Mouse (Mus musculus): ENCODE results near the gene Usp44. TPM values are rescaled to one million over a fixed set of nuclear protein-coding genes. Genes with fewer than 3 reads are reported as not detected.
A peak's percentile ranks its signal among the peaks of the same experiment; 100 is the strongest.

The Usp44 gene
- polyA plus RNA-seq, 1 experiment: 0.03 TPM

- no peak overlapping the region for H3K4me3 ChIP-seq (ENCODE audit: insufficient read depth, low read depth, low read length)
- DNase-seq: no peak
- 79% methylated on average over 8 of the region's 8 CpGs for WGBS
- no peaks in the 10 kb centered on the region for H3K27me3 ChIP-seq (replicated peaks; ENCODE audit: control insufficient read depth, insufficient read depth, low read length)
- H3K27ac ChIP-seq (ENCODE audit: insufficient read depth, low read depth, low read length): no peak overlapping the region
- H3K4me1 ChIP-seq (ENCODE audit: control insufficient read depth, insufficient read depth, low read length): no peaks in the 10 kb centered on the region
- no peak for TF ChIP-seq POLR2A (IDR thresholded peaks at IDR 0.05; ENCODE audit: low read depth, low read length)
- TF ChIP-seq CTCF (conservative IDR thresholded peaks at IDR 0.05; ENCODE audit: insufficient read depth, insufficient read length, low read depth, low read length): no peak
- H3K36me3 ChIP-seq (ENCODE audit: control insufficient read depth, insufficient read depth, low read length): peaks cover 2% of the 10 kb centered on the region
Measured at GRCm38 (mm10) chr10:93882738-93883364, 51.5 kb downstream of the Usp44 start.

GRCm38 (mm10) chr10:93885839-93886477 is 54.6 kb downstream of the Usp44 start:
- WGBS: 81% methylated on average over 14 of the region's 14 CpGs

GRCm38 (mm10) chr10:93888590-93888934 is 57.2 kb downstream of the Usp44 start:
- H3K27me3 ChIP-seq (replicated peaks; ENCODE audit: control insufficient read depth, insufficient read depth, low read length): no peaks in the 10 kb centered on the region
- 10% methylated on average over 10 of the region's 10 CpGs for WGBS
- H3K4me1 ChIP-seq (ENCODE audit: control insufficient read depth, insufficient read depth, low read length): peaks cover 3% of the 10 kb centered on the region; the same call in 1 of the 2 replicates
- no peak for DNase-seq
- TF ChIP-seq CTCF (conservative IDR thresholded peaks at IDR 0.05; ENCODE audit: insufficient read depth, insufficient read length, low read depth, low read length) (no peak), POLR2A (IDR thresholded peaks at IDR 0.05; ENCODE audit: low read depth, low read length) (no peak)
- H3K27ac ChIP-seq (ENCODE audit: insufficient read depth, low read depth, low read length): no peak overlapping the region
- H3K36me3 ChIP-seq (ENCODE audit: control insufficient read depth, insufficient read depth, low read length): peaks cover 2% of the 10 kb centered on the region
- H3K4me3 ChIP-seq (ENCODE audit: insufficient read depth, low read depth, low read length): peak overlapping the region; percentile 88

More at GRCm38 (mm10) chr10:93885839-93886477, 54.6 kb downstream of the Usp44 start:
- Histone ChIP-seq H3K4me3 (ENCODE audit: insufficient read depth, low read depth, low read length) (no peak overlapping the region), H3K4me1 (ENCODE audit: control insufficient read depth, insufficient read depth, low read length) (peaks cover 3% of the 10 kb centered on the region; the same call in 1 of the 2 replicates), H3K27me3 (replicated peaks; ENCODE audit: control insufficient read depth, insufficient read depth, low read length) (no peaks in the 10 kb centered on the region), H3K27ac (ENCODE audit: insufficient read depth, low read depth, low read length) (no peak overlapping the region), H3K36me3 (ENCODE audit: control insufficient read depth, insufficient read depth, low read length) (peaks cover 2% of the 10 kb centered on the region)
- TF ChIP-seq POLR2A (IDR thresholded peaks at IDR 0.05; ENCODE audit: low read depth, low read length) (no peak), CTCF (conservative IDR thresholded peaks at IDR 0.05; ENCODE audit: insufficient read depth, insufficient read length, low read depth, low read length) (no peak)
- DNase-seq: no peak

- DNase-seq: no peak
Measured at GRCm38 (mm10) chr10:93888935-93889578, 57.7 kb downstream of the Usp44 start.

GRCm38 (mm10) chr10:93889579-93889950 is 58.2 kb downstream of the Usp44 start:
- TF ChIP-seq POLR2A (IDR thresholded peaks at IDR 0.05; ENCODE audit: low read depth, low read length) (peak; percentile 58), CTCF (conservative IDR thresholded peaks at IDR 0.05; ENCODE audit: insufficient read depth, insufficient read length, low read depth, low read length) (no peak)
- Histone ChIP-seq H3K4me1 (ENCODE audit: control insufficient read depth, insufficient read depth, low read length) (peaks cover 3% of the 10 kb centered on the region; the same call in 1 of the 2 replicates), H3K27me3 (replicated peaks; ENCODE audit: control insufficient read depth, insufficient read depth, low read length) (no peaks in the 10 kb centered on the region), H3K36me3 (ENCODE audit: control insufficient read depth, insufficient read depth, low read length) (peaks cover 2% of the 10 kb centered on the region), H3K4me3 (ENCODE audit: insufficient read depth, low read depth, low read length) (peak overlapping the region; percentile 88), H3K27ac (ENCODE audit: insufficient read depth, low read depth, low read length) (peak overlapping the region; percentile 79)
- WGBS: 0% methylated on average over 30 of the region's 30 CpGs
- DNase-seq: peak; percentile 92

More at GRCm38 (mm10) chr10:93888935-93889578, 57.7 kb downstream of the Usp44 start:
- TF ChIP-seq CTCF (conservative IDR thresholded peaks at IDR 0.05; ENCODE audit: insufficient read depth, insufficient read length, low read depth, low read length) (no peak), POLR2A (IDR thresholded peaks at IDR 0.05; ENCODE audit: low read depth, low read length) (no peak)
- Histone ChIP-seq H3K27me3 (replicated peaks; ENCODE audit: control insufficient read depth, insufficient read depth, low read length) (no peaks in the 10 kb centered on the region), H3K36me3 (ENCODE audit: control insufficient read depth, insufficient read depth, low read length) (peaks cover 2% of the 10 kb centered on the region), H3K4me1 (ENCODE audit: control insufficient read depth, insufficient read depth, low read length) (peaks cover 3% of the 10 kb centered on the region; the same call in 1 of the 2 replicates), H3K4me3 (ENCODE audit: insufficient read depth, low read depth, low read length) (peak overlapping the region; percentile 88), H3K27ac (ENCODE audit: insufficient read depth, low read depth, low read length) (peak overlapping the region; percentile 79)
- under 1% methylated on average over 38 of the region's 38 CpGs for whole genome bisulfite sequencing

- Histone ChIP-seq H3K4me1 (ENCODE audit: control insufficient read depth, insufficient read depth, low read length) (peaks cover 3% of the 10 kb centered on the region; the same call in 1 of the 2 replicates), H3K4me3 (ENCODE audit: insufficient read depth, low read depth, low read length) (peak overlapping the region; percentile 88), H3K27me3 (replicated peaks; ENCODE audit: control insufficient read depth, insufficient read depth, low read length) (no peaks in the 10 kb centered on the region), H3K27ac (ENCODE audit: insufficient read depth, low read depth, low read length) (no peak overlapping the region), H3K36me3 (ENCODE audit: control insufficient read depth, insufficient read depth, low read length) (peaks cover 2% of the 10 kb centered on the region)
- peak; percentile 10 for DNase-seq
- TF ChIP-seq CTCF (conservative IDR thresholded peaks at IDR 0.05; ENCODE audit: insufficient read depth, insufficient read length, low read depth, low read length): no peak
- TF ChIP-seq POLR2A (IDR thresholded peaks at IDR 0.05; ENCODE audit: low read depth, low read length): no peak
- WGBS: 3% methylated on average over 22 of the region's 22 CpGs
Measured at GRCm38 (mm10) chr10:93889976-93890375, 58.6 kb downstream of the Usp44 start.

GRCm38 (mm10) chr10:93890565-93890964 is 59.2 kb downstream of the Usp44 start:
- TF ChIP-seq POLR2A (IDR thresholded peaks at IDR 0.05; ENCODE audit: low read depth, low read length): no peak
- no peak for TF ChIP-seq CTCF (conservative IDR thresholded peaks at IDR 0.05; ENCODE audit: insufficient read depth, insufficient read length, low read depth, low read length)
- no peak overlapping the region for H3K27ac ChIP-seq (ENCODE audit: insufficient read depth, low read depth, low read length)
- 78% methylated on average over 4 of the region's 4 CpGs for WGBS
- peaks cover 2% of the 10 kb centered on the region for H3K36me3 ChIP-seq (ENCODE audit: control insufficient read depth, insufficient read depth, low read length)
- no peaks in the 10 kb centered on the region for H3K27me3 ChIP-seq (replicated peaks; ENCODE audit: control insufficient read depth, insufficient read depth, low read length)
- H3K4me1 ChIP-seq (ENCODE audit: control insufficient read depth, insufficient read depth, low read length): peaks cover 3% of the 10 kb centered on the region; the same call in 1 of the 2 replicates
- H3K4me3 ChIP-seq (ENCODE audit: insufficient read depth, low read depth, low read length): no peak overlapping the region
- no peak for DNase-seq
